Mouse (Mus musculus): ENCODE measurements around the gene Cd53. TPM values are rescaled to one million over a fixed set of nuclear protein-coding genes. Genes with fewer than 3 reads are reported as not detected.

Gene Cd53
- 12.0 and 14.1 TPM in 2 replicates for polyA plus RNA-seq (2015; fragmentation: Nextera tagmentation; extraction: Ambion mirVana)

- Histone ChIP-seq H3K4me2 (replicated peaks) (no peak within 1 kb of the TSS), H3K27me3 (no peaks in the 10 kb centered on the region), H3K4me1 (no peaks in the 10 kb centered on the region), H3K9ac (no peak within 1 kb of the TSS), H3K36me3 (no peaks in the 10 kb centered on the region), H3K27ac (replicated peaks) (no peak within 1 kb of the TSS), H3K4me3 (replicated peaks) (no peak within 1 kb of the TSS), H3K9me3 (replicated peaks) (no peaks in the 10 kb centered on the region)
- ATAC-seq (ENCODE audit: insufficient number of reproducible peaks, low FRiP score, low TSS enrichment, low read depth): no peak
- 71% methylated on average over 2 of the region's 2 CpGs for WGBS
Measured at GRCm38 (mm10) chr3:106789930-106790329, at the start of gene Cd53. Gene Cd53 (minus strand): TSS chr3:106790149.

DNA sequence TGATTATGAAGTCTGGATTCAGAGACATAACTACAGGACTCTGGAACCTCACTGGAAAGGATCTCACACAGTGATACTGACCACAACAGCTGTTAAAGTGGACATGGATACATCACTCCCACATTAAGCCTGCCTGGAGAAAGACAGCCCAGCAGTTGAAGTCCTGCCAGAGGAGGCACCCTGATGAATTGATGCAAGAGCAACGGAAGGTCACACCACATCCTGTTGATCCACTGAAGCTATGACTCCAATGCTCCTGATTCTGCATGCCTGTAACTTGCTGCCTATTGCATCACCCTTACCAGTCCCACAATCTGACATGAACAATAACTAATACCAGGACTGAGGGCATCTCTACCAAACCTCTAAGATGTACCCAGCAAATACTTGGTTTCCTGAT lies 42.2 kb upstream of the Cd53 start:
- Histone ChIP-seq H3K27me3 (no peaks in the 10 kb centered on the region), H3K4me2 (replicated peaks) (no peak overlapping the region), H3K27ac (replicated peaks) (no peak overlapping the region), H3K9ac (no peak overlapping the region), H3K36me3 (no peaks in the 10 kb centered on the region), H3K9me3 (replicated peaks) (no peaks in the 10 kb centered on the region; the same call in 1 of the 2 replicates), H3K4me3 (replicated peaks) (no peak overlapping the region), H3K4me1 (no peaks in the 10 kb centered on the region)
- WGBS: 70% methylated on average over 1 of the region's 1 CpGs
- no peak for ATAC-seq (ENCODE audit: insufficient number of reproducible peaks, low FRiP score, low TSS enrichment, low read depth)

DNA sequence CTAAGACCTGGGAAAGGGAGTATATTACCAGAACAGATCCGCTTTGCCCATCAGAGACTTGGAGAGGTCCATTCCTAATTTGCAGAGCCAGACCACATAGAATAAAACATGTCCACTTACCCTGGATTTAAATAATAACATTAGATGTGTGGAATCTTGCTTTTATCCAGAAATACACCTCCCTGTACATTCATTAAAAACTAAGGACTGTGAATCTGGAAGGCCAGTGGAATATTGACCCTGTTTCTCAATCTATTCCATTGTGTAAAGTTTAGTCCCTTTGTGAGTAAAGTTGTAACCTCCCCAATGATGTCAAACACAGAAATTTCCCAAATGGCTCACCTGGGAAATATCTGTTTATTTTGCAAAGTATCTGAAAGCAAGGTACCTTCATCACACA lies 36.2 kb upstream of the Cd53 start, which contains the start of gene Olfr266:
Gene Olfr266 (minus strand): TSS at position 101 of the 400 bp plus-strand sequence.
- H3K9ac ChIP-seq: no peak within 1 kb of the TSS
- ATAC-seq (ENCODE audit: insufficient number of reproducible peaks, low FRiP score, low TSS enrichment, low read depth): no peak
- whole genome bisulfite sequencing: 80% methylated on average over 1 of the region's 1 CpGs

DNA sequence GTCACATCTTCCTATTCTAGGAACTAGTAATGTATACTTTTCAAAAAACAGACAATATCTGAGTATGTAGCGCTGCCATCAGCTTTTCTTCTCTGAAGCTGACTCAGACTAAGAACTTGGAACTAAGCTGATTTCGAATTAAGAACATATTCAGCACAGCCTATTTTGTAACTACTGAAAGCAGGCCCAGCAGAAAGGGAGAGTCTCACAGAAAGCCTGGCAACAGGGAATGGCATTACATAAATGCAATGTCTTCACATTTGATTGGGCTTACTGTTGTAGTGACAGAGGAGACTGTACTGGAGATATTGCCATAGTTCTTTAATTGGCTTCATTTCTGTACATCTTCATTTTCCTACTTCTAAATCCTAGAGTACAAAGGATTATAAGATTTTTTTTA lies 27.7 kb upstream of the Cd53 start:
- Histone ChIP-seq H3K9ac (no peak overlapping the region), H3K4me1 (no peaks in the 10 kb centered on the region), H3K27me3 (no peaks in the 10 kb centered on the region), H3K9me3 (replicated peaks) (no peaks in the 10 kb centered on the region), H3K4me3 (replicated peaks) (no peak overlapping the region), H3K27ac (replicated peaks) (no peak overlapping the region), H3K4me2 (replicated peaks) (no peak overlapping the region), H3K36me3 (no peaks in the 10 kb centered on the region)
- WGBS: 67% methylated on average over 2 of the region's 2 CpGs
- ATAC-seq (ENCODE audit: insufficient number of reproducible peaks, low FRiP score, low TSS enrichment, low read depth): no peak

More for the DNA sequence above, 36.2 kb upstream of the Cd53 start, which contains the start of gene Olfr266:
- H3K4me3 ChIP-seq (replicated peaks): no peak within 1 kb of the TSS
- H3K36me3 ChIP-seq: no peaks in the 10 kb centered on the region
- H3K9me3 ChIP-seq (replicated peaks): no peaks in the 10 kb centered on the region
- no peaks in the 10 kb centered on the region for H3K27me3 ChIP-seq
- H3K4me2 ChIP-seq (replicated peaks): no peak within 1 kb of the TSS
- H3K27ac ChIP-seq (replicated peaks): no peak within 1 kb of the TSS
- H3K4me1 ChIP-seq: no peaks in the 10 kb centered on the region

- Histone ChIP-seq H3K27me3 (no peaks in the 10 kb centered on the region), H3K4me1 (no peaks in the 10 kb centered on the region), H3K4me3 (replicated peaks) (no peak overlapping the region), H3K9ac (no peak overlapping the region), H3K36me3 (no peaks in the 10 kb centered on the region), H3K9me3 (replicated peaks) (no peaks in the 10 kb centered on the region), H3K4me2 (replicated peaks) (no peak overlapping the region), H3K27ac (replicated peaks) (no peak overlapping the region)
- WGBS: 61% methylated on average over 2 of the region's 2 CpGs
- no peak for ATAC-seq (ENCODE audit: insufficient number of reproducible peaks, low FRiP score, low TSS enrichment, low read depth)
Measured at GRCm38 (mm10) chr3:106808972-106809695, 19.2 kb upstream of the Cd53 start.

DNA sequence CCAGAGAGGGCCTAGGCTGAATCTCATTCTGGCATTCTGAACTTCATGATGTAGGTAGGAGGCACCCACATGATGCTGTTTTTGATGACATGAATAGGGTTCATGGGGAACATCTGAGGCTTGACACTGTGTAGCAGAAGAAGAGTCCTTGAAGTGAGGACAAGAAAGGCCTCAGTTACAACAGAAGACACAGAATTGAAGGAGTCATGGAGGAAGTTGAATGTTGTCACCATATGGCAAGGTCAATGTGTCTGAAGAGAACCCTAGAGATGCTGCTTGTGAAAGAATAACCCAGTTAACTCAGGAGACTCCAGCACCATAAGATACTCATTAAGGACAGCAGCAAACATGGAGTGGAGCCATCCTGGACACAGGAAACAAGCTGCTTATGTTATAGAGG lies 8.1 kb upstream of the Cd53 start:
- Histone ChIP-seq H3K9me3 (replicated peaks) (no peaks in the 10 kb centered on the region), H3K36me3 (no peaks in the 10 kb centered on the region), H3K27ac (replicated peaks) (no peak overlapping the region), H3K27me3 (no peaks in the 10 kb centered on the region), H3K4me2 (replicated peaks) (no peak overlapping the region), H3K9ac (no peak overlapping the region), H3K4me1 (no peaks in the 10 kb centered on the region), H3K4me3 (replicated peaks) (no peak overlapping the region)
- ATAC-seq (ENCODE audit: insufficient number of reproducible peaks, low FRiP score, low TSS enrichment, low read depth): no peak

DNA sequence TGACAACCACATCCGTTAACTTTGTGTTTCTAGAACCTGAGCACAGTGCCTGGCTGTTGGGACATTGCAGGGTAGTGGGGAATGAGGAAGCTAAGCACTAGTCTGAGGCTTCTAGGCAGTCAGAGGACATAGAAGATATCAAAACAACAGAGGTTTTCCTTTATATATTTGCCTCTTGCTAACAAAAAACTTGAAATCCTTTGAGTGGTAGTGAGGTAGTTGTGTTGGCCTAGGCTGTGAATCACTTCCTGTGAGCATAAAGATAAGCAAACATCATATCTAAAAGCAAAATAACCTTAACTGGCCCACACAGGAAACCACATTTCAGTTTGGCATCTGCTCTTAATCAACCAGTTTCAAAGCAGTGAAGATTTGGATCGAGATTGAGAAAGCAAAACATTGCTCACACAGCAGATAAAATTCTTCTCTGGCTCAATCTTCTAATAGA lies 1.5 kb downstream of the Cd53 start:
- 46% methylated on average over 2 of the region's 2 CpGs for WGBS
- H3K4me1 ChIP-seq: no peaks in the 10 kb centered on the region
- no peak overlapping the region for H3K4me3 ChIP-seq (replicated peaks)
- no peak overlapping the region for H3K27ac ChIP-seq (replicated peaks)
- H3K4me2 ChIP-seq (replicated peaks): no peak overlapping the region
- no peak overlapping the region for H3K9ac ChIP-seq
- no peaks in the 10 kb centered on the region for H3K9me3 ChIP-seq (replicated peaks)
- ATAC-seq (ENCODE audit: insufficient number of reproducible peaks, low FRiP score, low TSS enrichment, low read depth): no peak
- H3K36me3 ChIP-seq: no peaks in the 10 kb centered on the region
- H3K27me3 ChIP-seq: no peaks in the 10 kb centered on the region

DNA sequence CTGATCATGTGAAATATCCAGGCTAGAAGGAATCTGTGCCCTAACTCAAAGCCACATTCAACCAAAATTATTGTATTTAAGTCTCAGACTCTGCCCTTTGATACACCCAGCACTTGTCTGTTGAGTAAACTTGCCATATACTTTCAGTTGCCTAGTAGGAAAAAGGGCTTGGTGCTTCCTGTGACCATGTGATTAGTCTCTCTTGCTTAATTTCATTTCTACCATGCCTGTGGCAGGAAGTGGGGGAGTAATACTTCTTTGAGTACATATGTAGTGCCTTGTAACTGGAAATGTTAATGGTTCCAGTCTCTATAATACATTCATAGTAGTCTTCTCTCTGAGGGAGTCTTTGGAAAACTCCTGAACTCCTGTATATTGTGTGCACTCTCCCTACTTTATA lies 2.0 kb downstream of the Cd53 start:
- no peak for ATAC-seq (ENCODE audit: insufficient number of reproducible peaks, low FRiP score, low TSS enrichment, low read depth)
- Histone ChIP-seq H3K27ac (replicated peaks) (no peak overlapping the region), H3K4me2 (replicated peaks) (no peak overlapping the region), H3K27me3 (no peaks in the 10 kb centered on the region), H3K4me3 (replicated peaks) (no peak overlapping the region), H3K4me1 (no peaks in the 10 kb centered on the region), H3K36me3 (no peaks in the 10 kb centered on the region), H3K9ac (no peak overlapping the region), H3K9me3 (replicated peaks) (no peaks in the 10 kb centered on the region)

DNA sequence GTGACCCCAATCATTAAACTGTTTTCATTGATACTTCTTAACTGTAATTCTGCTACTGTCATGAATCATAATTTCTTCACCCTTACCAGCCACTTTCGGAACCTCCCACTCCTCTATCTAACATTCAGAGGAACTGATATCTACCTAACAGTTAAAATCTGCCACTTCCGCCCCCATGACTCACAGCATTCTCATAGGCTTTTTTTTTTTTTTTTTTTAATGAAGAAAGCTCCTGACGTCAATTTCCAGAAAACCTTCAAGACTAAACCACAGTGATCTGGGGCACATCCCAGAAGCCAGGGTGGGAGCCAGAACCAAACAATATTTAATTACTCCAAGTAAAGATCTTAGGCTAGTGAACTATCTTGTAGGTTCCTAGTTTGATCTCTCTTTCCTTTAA lies 4.8 kb downstream of the Cd53 start:
- ATAC-seq (ENCODE audit: insufficient number of reproducible peaks, low FRiP score, low TSS enrichment, low read depth): no peak
- WGBS: 74% methylated on average over 3 of the region's 3 CpGs
- Histone ChIP-seq H3K4me1 (no peaks in the 10 kb centered on the region), H3K4me2 (replicated peaks) (no peak overlapping the region), H3K27ac (replicated peaks) (no peak overlapping the region), H3K9me3 (replicated peaks) (no peaks in the 10 kb centered on the region), H3K4me3 (replicated peaks) (no peak overlapping the region), H3K36me3 (no peaks in the 10 kb centered on the region), H3K27me3 (no peaks in the 10 kb centered on the region), H3K9ac (no peak overlapping the region)

- no peak for ATAC-seq (ENCODE audit: insufficient number of reproducible peaks, low FRiP score, low TSS enrichment, low read depth)
- H3K27me3 ChIP-seq: no peaks in the 10 kb centered on the region
- H3K4me3 ChIP-seq (replicated peaks): no peak overlapping the region
- H3K4me1 ChIP-seq: no peaks in the 10 kb centered on the region
- no peak overlapping the region for H3K9ac ChIP-seq
- H3K9me3 ChIP-seq (replicated peaks): no peaks in the 10 kb centered on the region
- H3K27ac ChIP-seq (replicated peaks): no peak overlapping the region
- WGBS: 81% methylated on average over 1 of the region's 1 CpGs
- no peak overlapping the region for H3K4me2 ChIP-seq (replicated peaks)
- H3K36me3 ChIP-seq: no peaks in the 10 kb centered on the region
Measured at GRCm38 (mm10) chr3:106771834-106772233, 18.1 kb downstream of the Cd53 start.

GRCm38 (mm10) chr3:106755898-106756297 lies 34.1 kb downstream of the Cd53 start:
- H3K27ac ChIP-seq (replicated peaks): no peak overlapping the region
- no peaks in the 10 kb centered on the region for H3K36me3 ChIP-seq
- H3K9ac ChIP-seq: no peak overlapping the region
- H3K4me3 ChIP-seq (replicated peaks): no peak overlapping the region
- H3K4me2 ChIP-seq (replicated peaks): no peak overlapping the region
- no peaks in the 10 kb centered on the region for H3K4me1 ChIP-seq
- H3K27me3 ChIP-seq: no peaks in the 10 kb centered on the region
- H3K9me3 ChIP-seq (replicated peaks): no peaks in the 10 kb centered on the region
- WGBS: 73% methylated on average over 1 of the region's 1 CpGs
- no peak for ATAC-seq (ENCODE audit: insufficient number of reproducible peaks, low FRiP score, low TSS enrichment, low read depth)

All from embryonic facial prominence, embryonic 15.5 days (tissue).